Mouse (Mus musculus): ENCODE data around the gene Acod1. TPM values are rescaled to one million over a fixed set of nuclear protein-coding genes. Genes with fewer than 3 reads are reported as not detected.

The Acod1 gene
- total and polyA plus RNA-seq, 3 experiments, result 0.09 to 1.6 (median 0.16) TPM

DNA sequence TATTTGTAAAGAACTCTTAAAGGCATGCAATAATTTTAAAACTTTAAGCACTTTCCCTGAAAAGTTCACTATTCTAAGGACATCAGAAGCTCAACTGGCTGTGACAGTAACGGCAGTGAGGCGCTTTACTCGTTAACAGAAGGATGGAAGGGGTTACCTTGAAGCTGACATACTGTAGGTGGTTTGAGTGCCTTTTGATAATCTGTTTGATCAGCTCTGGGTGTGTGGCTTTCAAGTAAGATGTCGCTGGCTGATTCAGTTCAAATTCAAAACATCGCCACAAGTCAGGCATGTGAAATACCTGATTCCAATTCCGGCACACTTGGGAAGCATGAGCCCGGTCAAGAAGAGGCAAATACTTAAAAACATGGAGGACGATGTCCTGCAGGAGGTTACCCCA is 48.3 kb downstream of the Acod1 start:
- H3K79me2 ChIP-seq (replicated peaks; ENCODE audit: control insufficient read depth, extremely low read depth, insufficient read depth, poor library complexity, severe bottlenecking), result peaks cover 53% of the 10 kb centered on the region

GRCm38 (mm10) chr14:103095826-103096225 is 49.0 kb downstream of the Acod1 start:
- Histone ChIP-seq H3K4me1 (ENCODE audit: control insufficient read depth in 1 of 2, insufficient read depth in 2 of 2) (peaks cover 0 to 39% of the 10 kb centered on the region in 2 experiments; a peak in 2 of 4 replicates), H3K9ac (ENCODE audit: insufficient read depth, low read depth) (no peak overlapping the region), H3K27ac (ENCODE audit: insufficient read depth, low read depth) (no peak overlapping the region), H3K36me3 (replicated peaks in 1 of 2; ENCODE audit: control insufficient read depth in 1 of 2, insufficient read depth in 1 of 2, low read length in 1 of 2) (peaks cover 27 to 56% of the 10 kb centered on the region in 2 experiments), H3K27me3 (replicated peaks) (no peaks in the 10 kb centered on the region), H3K4me3 (replicated peaks in 1 of 3; ENCODE audit: low read depth in 2 of 3, low read length in 2 of 3, poor library complexity in 1 of 3) (no peak overlapping the region), H3K4me2 (ENCODE audit: insufficient read depth, low read depth, poor library complexity, severe bottlenecking) (no peak overlapping the region), H3K79me2 (replicated peaks; ENCODE audit: control insufficient read depth, extremely low read depth, insufficient read depth, poor library complexity, severe bottlenecking) (peaks cover 49% of the 10 kb centered on the region), H3K9me3 (replicated peaks; ENCODE audit: low read length) (no peaks in the 10 kb centered on the region)
- TF ChIP-seq JUND (conservative IDR thresholded peaks at IDR 0.05; ENCODE audit: low read depth, low read length), result no peak
- TF ChIP-seq BHLHE40 (IDR thresholded peaks at IDR 0.05; ENCODE audit: low read depth, low read length), result no peak
- no peak for TF ChIP-seq NRF1 (IDR thresholded peaks at IDR 0.05; ENCODE audit: low read depth, low read length)
- no peak for TF ChIP-seq ZC3H11A (IDR thresholded peaks at IDR 0.05; ENCODE audit: low read depth, low read length)
- no peak for TF ChIP-seq RAD21 (IDR thresholded peaks at IDR 0.05; ENCODE audit: low read depth, low read length)
- TF ChIP-seq SMC3 (IDR thresholded peaks at IDR 0.05; ENCODE audit: low read depth, low read length), result no peak
- TF ChIP-seq POLR2AphosphoS2 (IDR thresholded peaks at IDR 0.05; ENCODE audit: low read depth, low read length), result no peak
- TF ChIP-seq CHD2 (IDR thresholded peaks at IDR 0.05; ENCODE audit: low read length), result no peak
- TF ChIP-seq UBTF (IDR thresholded peaks at IDR 0.05; ENCODE audit: low read depth, low read length), result no peak
- TF ChIP-seq CHD1 (IDR thresholded peaks at IDR 0.05; ENCODE audit: low read depth, low read length), result no peak
- no peak for TF ChIP-seq GABPA (IDR thresholded peaks at IDR 0.05; ENCODE audit: insufficient replicate concordance, low read depth, low read length)
- no peak for TF ChIP-seq EP300 (IDR thresholded peaks at IDR 0.05; ENCODE audit: low read length)
- no peak for TF ChIP-seq NELFE (IDR thresholded peaks at IDR 0.05; ENCODE audit: low read depth, low read length)
- no peak for TF ChIP-seq SIN3A (IDR thresholded peaks at IDR 0.05; ENCODE audit: low read length)
- no peak for TF ChIP-seq TBP (conservative IDR thresholded peaks at IDR 0.05; ENCODE audit: low read depth, low read length)
- dilution Hi-C loops (cut with MboI; ENCODE audit: extremely low pct_ligation_motif_present, extremely low pct_unique_long_range_greater_than_20kb, low sequenced_read_pairs) (no loop called here), in situ Hi-C loops (cut with MboI; ENCODE audit: low pct_ligation_motif_present, low pct_unique_long_range_greater_than_20kb, low sequenced_read_pairs) (no loop called here)
- no peak for DNase-seq (ENCODE audit: extremely low read depth)

More for the DNA sequence above, 48.3 kb downstream of the Acod1 start:
- H3K36me3 ChIP-seq (replicated peaks in 1 of 2; ENCODE audit: control insufficient read depth in 1 of 2, insufficient read depth in 1 of 2, low read length in 1 of 2), result peaks cover 31 to 61% of the 10 kb centered on the region in 2 experiments
- H3K9me3 ChIP-seq (replicated peaks; ENCODE audit: low read length), result no peaks in the 10 kb centered on the region
- in situ Hi-C loops (cut with MboI; ENCODE audit: low pct_ligation_motif_present, low pct_unique_long_range_greater_than_20kb, low sequenced_read_pairs), result no loop called here
- DNase-seq (ENCODE audit: extremely low read depth), result no peak
- H3K27me3 ChIP-seq (replicated peaks), result no peaks in the 10 kb centered on the region
- H3K27ac ChIP-seq (ENCODE audit: insufficient read depth, low read depth), result no peak overlapping the region
- no peak overlapping the region for H3K4me3 ChIP-seq (replicated peaks in 1 of 3; ENCODE audit: low read depth in 2 of 3, low read length in 2 of 3, poor library complexity in 1 of 3)
- H3K4me1 ChIP-seq (ENCODE audit: control insufficient read depth in 1 of 2, insufficient read depth in 2 of 2), result peaks cover 0 to 39% of the 10 kb centered on the region in 2 experiments; a peak in 2 of 4 replicates
- TF ChIP-seq USF1 (IDR thresholded peaks at IDR 0.05; ENCODE audit: low read depth, low read length) (no peak), GABPA (IDR thresholded peaks at IDR 0.05; ENCODE audit: insufficient replicate concordance, low read depth, low read length) (no peak), SMC3 (IDR thresholded peaks at IDR 0.05; ENCODE audit: low read depth, low read length) (no peak), TBP (conservative IDR thresholded peaks at IDR 0.05; ENCODE audit: low read depth, low read length) (no peak), ZKSCAN1 (IDR thresholded peaks at IDR 0.05; ENCODE audit: borderline replicate concordance, low read depth, low read length) (no peak), TCF12 (IDR thresholded peaks at IDR 0.05; ENCODE audit: low read depth, low read length) (no peak), POLR2A (IDR thresholded peaks at IDR 0.05; ENCODE audit: low read depth, low read length) (no peak)
- no peak overlapping the region for H3K9ac ChIP-seq (ENCODE audit: insufficient read depth, low read depth)
- no peak overlapping the region for H3K4me2 ChIP-seq (ENCODE audit: insufficient read depth, low read depth, poor library complexity, severe bottlenecking)
- dilution Hi-C loops (cut with MboI; ENCODE audit: extremely low pct_ligation_motif_present, extremely low pct_unique_long_range_greater_than_20kb, low sequenced_read_pairs), result no loop called here

All from CH12.LX (cell line).